26 mouse cellular contexts compared by ENCODE assay signal in the genomic region with DNA sequence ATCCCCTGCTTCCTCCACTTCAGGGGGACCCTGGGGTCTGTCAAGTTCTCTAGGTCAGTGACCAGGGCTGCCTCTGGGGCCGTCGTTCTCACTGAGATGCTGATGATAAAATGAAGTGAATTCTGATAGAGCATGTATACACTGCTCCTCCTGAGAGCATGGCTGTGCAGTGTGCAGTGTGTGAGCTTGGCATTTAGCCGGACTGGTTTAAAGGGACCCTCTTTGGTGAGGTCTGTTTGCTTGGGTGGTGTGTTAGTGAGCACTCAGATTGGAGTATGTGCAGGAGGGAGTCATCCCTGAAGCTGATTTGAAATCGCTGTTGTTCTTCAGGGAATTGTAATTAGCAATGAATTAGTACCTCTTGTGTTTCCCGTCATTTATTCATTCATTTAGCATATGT.
A peak's percentile ranks its signal among the peaks of the same experiment; 100 is the strongest.
DNase-seq lines count a peak whose midpoint lies in the region; ATAC-seq and TF ChIP-seq lines count a peak whose summit lies in the region.
"Had no signal": no experiment of that assay in that cellular context is flagged by ENCODE, and none has a peak within 500 bp of the region (broad histone marks: within the 10 kb centered on the region; RNA-seq: fewer than 3 reads in every experiment).

No protein-coding gene starts in this region.

- no peak overlapping the region for H3K27ac ChIP-seq in heart, embryonic 10.5 days
- H3K27ac ChIP-seq in forebrain, embryonic 14.5 days (ENCODE audit: low read depth, low read length), result no peak overlapping the region
- no peak overlapping the region for H3K27ac ChIP-seq in forebrain, postnatal 0 days (ENCODE audit: low read depth, low read length)
- H3K27ac ChIP-seq: embryonic facial prominence, embryonic 12.5 days; embryonic facial prominence, embryonic 15.5 days; gastrocnemius, adult 2 months; heart, embryonic 13.5 days; hindbrain, embryonic 14.5 days; hindbrain, postnatal 0 days had no signal

- no peaks in the 10 kb centered on the region for H3K36me3 ChIP-seq in heart, embryonic 10.5 days
- H3K36me3 ChIP-seq in forebrain, embryonic 14.5 days (ENCODE audit: control insufficient read depth, insufficient read depth, low read length), result no peaks in the 10 kb centered on the region
- no peaks in the 10 kb centered on the region for H3K36me3 ChIP-seq in forebrain, postnatal 0 days (ENCODE audit: insufficient read depth)
- H3K36me3 ChIP-seq: embryonic facial prominence, embryonic 12.5 days; embryonic facial prominence, embryonic 15.5 days; heart, embryonic 13.5 days had no signal

- no peak overlapping the region for H3K4me2 ChIP-seq in forebrain, embryonic 14.5 days (ENCODE audit: low read length)
- H3K4me2 ChIP-seq in forebrain, postnatal 0 days (ENCODE audit: low read depth), result no peak overlapping the region
- H3K4me2 ChIP-seq: embryonic facial prominence, embryonic 12.5 days; embryonic facial prominence, embryonic 15.5 days; heart, embryonic 13.5 days; hindbrain, embryonic 14.5 days had no signal

- H3K9me3 ChIP-seq in heart, embryonic 10.5 days, result no peaks in the 10 kb centered on the region
- no peaks in the 10 kb centered on the region for H3K9me3 ChIP-seq in forebrain, embryonic 14.5 days (replicated peaks; ENCODE audit: control insufficient read depth, low read length)
- no peaks in the 10 kb centered on the region for H3K9me3 ChIP-seq in forebrain, postnatal 0 days (ENCODE audit: low read length)
- H3K9me3 ChIP-seq: embryonic facial prominence, embryonic 12.5 days; embryonic facial prominence, embryonic 15.5 days; heart, embryonic 13.5 days had no signal

- peak; percentile 52; the same call in 1 of the 2 replicates for ATAC-seq in forebrain, embryonic 14.5 days
- peak; percentile 42; the same call in 1 of the 2 replicates for ATAC-seq in forebrain, postnatal 0 days
- ATAC-seq: activated CD4-positive, CD25-positive, alpha-beta regulatory T cell, adult 4 months; CD4-positive, CD25-positive, alpha-beta regulatory T cell, adult 4 months; hindbrain, postnatal 0 days; inflammation-experienced regulatory T-cells, adult 6 months; intestine, embryonic 16.5 days had no signal

- DNase-seq in heart, adult 11 months, result peak; percentile 78
- no peak for DNase-seq in heart, embryonic 10.5 days (ENCODE audit: low spot score)
- peak; percentile 51 for DNase-seq in brain, embryonic 14.5 days (ENCODE audit: low read depth)
- DNase-seq in forebrain, embryonic 14.5 days (ENCODE audit: low spot score), result peak; percentile 30
- no peak for DNase-seq in forebrain, postnatal 0 days
- DNase-seq in right cerebral cortex, postnatal 10 days (ENCODE audit: low spot score in 2 of 2), result no peak
- DNase-seq: adrenal gland, adult 8-10 months; adrenal gland, postnatal 25 days; cerebellum, adult 18-20 months; cerebellum, adult 9-10 months; cerebellum, postnatal 14 days; gastrocnemius, adult 2 months; gastrocnemius, postnatal 14 days; heart, adult 18-20 months; heart, postnatal 14 days; heart, postnatal 4 days; kidney, adult 18-20 months had no signal

- TF ChIP-seq CTCF in brain, embryonic 14.5 days (IDR thresholded peaks at IDR 0.05; ENCODE audit: borderline replicate concordance, extremely low read depth, insufficient read depth, insufficient read length), result no peak
- no peak for TF ChIP-seq CTCF in forebrain, postnatal 0 days (IDR thresholded peaks at IDR 0.05; ENCODE audit: low read depth)

- H3K9ac ChIP-seq in forebrain, embryonic 14.5 days (ENCODE audit: low read length), result no peak overlapping the region
- no peak overlapping the region for H3K9ac ChIP-seq in forebrain, postnatal 0 days
- H3K9ac ChIP-seq: embryonic facial prominence, embryonic 12.5 days; embryonic facial prominence, embryonic 15.5 days; heart, embryonic 13.5 days; hindbrain, embryonic 14.5 days had no signal

- no peak for TF ChIP-seq POLR2A in brain, embryonic 14.5 days (IDR thresholded peaks at IDR 0.05; ENCODE audit: borderline replicate concordance, extremely low read depth, insufficient read depth, insufficient read length, poor library complexity, severe bottlenecking)

- no peak overlapping the region for H3K4me3 ChIP-seq in heart, embryonic 10.5 days
- no peak overlapping the region for H3K4me3 ChIP-seq in forebrain, embryonic 14.5 days (ENCODE audit: low read depth, low read length)
- no peak overlapping the region for H3K4me3 ChIP-seq in forebrain, postnatal 0 days (ENCODE audit: low read depth, low read length)
- H3K4me3 ChIP-seq: embryonic facial prominence, embryonic 12.5 days; embryonic facial prominence, embryonic 15.5 days; gastrocnemius, adult 2 months; heart, embryonic 13.5 days had no signal

- no peaks in the 10 kb centered on the region for H3K27me3 ChIP-seq in heart, embryonic 10.5 days (ENCODE audit: insufficient read depth, poor library complexity, severe bottlenecking)
- no peaks in the 10 kb centered on the region for H3K27me3 ChIP-seq in forebrain, embryonic 14.5 days (replicated peaks; ENCODE audit: control insufficient read depth, insufficient read depth, low read length)
- no peaks in the 10 kb centered on the region for H3K27me3 ChIP-seq in forebrain, postnatal 0 days (ENCODE audit: insufficient read depth, low read length)
- H3K27me3 ChIP-seq: embryonic facial prominence, embryonic 12.5 days; embryonic facial prominence, embryonic 15.5 days; heart, embryonic 13.5 days had no signal

- WGBS in heart, embryonic 10.5 days, result 67% methylated on average over 5 of the region's 5 CpGs
- 65% methylated on average over 5 of the region's 5 CpGs for WGBS in forebrain, embryonic 14.5 days
- 58% methylated on average over 5 of the region's 5 CpGs for WGBS in forebrain, postnatal 0 days

- peaks cover 3% of the 10 kb centered on the region; the same call in 1 of the 2 replicates for H3K4me1 ChIP-seq in heart, embryonic 10.5 days
- H3K4me1 ChIP-seq in forebrain, embryonic 14.5 days (ENCODE audit: control insufficient read depth, insufficient read depth, low read length), result no peaks in the 10 kb centered on the region; the same call in none of the 2 replicates
- no peaks in the 10 kb centered on the region for H3K4me1 ChIP-seq in forebrain, postnatal 0 days (ENCODE audit: insufficient read depth)

Comparison
In these comparisons a context has a peak if more than half of its experiments do, and no peak if none do; other contexts are left out.
1. DNase-seq: peak in heart, adult 11 months (single experiment), brain, embryonic 14.5 days (single experiment) and forebrain, embryonic 14.5 days (single experiment); none in heart, embryonic 10.5 days (single experiment), forebrain, postnatal 0 days (single experiment) and right cerebral cortex, postnatal 10 days (0 of 2).